ENCODE assay signal across 8 mouse cellular contexts in the genomic region with DNA sequence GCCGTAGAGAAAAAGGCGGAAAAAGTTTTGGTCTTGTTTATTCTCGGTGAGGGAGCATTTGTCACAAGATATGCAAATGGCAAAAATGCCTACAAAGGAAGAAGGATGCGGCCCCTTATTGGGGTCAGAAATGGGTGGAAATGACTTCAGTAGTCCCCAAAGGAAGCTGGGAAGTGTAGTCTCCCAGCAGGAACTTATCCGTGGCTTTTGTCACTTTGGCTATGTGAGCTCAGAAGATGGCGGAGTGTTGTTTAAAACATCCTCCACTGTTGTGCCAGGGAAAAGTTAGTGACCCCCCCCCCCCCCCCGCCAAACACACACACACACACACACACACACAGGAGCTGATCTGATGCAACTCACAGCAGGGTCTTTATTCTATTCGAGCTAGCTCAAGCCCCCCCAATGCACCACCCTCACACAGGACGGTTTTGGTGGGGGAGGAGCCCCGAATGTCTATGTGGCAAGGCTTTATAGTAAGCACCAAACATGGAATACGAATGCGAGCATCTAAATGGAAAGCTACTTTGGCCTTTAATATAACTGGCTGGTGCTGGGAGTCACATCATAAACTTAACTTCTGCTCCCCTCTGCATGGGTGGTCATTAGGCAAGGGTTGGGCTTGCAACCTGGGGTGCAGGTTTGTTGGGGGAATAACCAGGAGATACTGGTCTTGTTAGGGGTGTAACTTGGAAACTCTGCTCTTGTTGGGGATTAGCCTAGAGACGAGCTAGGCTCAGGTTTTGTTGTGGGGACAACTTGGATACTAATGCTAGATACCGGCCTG. TPM values are rescaled to one million over a fixed set of nuclear protein-coding genes. Genes with fewer than 3 reads are reported as not detected.
DNase-seq lines count a peak whose midpoint lies in the region; ATAC-seq and TF ChIP-seq lines count a peak whose summit lies in the region.

No protein-coding gene starts in this region.

- H3K27ac ChIP-seq in embryonic fibroblast, embryonic 13.5 days (ENCODE audit: insufficient read depth, low read length), result peak overlapping the region; percentile 90
- H3K27ac ChIP-seq in hindbrain, embryonic 11.5 days (ENCODE audit: low read depth, low read length), result peak overlapping the region; percentile 95
- peak overlapping the region; percentile 99 for H3K27ac ChIP-seq in lung, embryonic 16.5 days (ENCODE audit: low read length)
- H3K27ac ChIP-seq in olfactory bulb, adult 2 months (ENCODE audit: insufficient read depth, low read depth, low read length), result peak overlapping the region; percentile 97

- H3K9ac ChIP-seq in hindbrain, embryonic 11.5 days (ENCODE audit: low read depth, low read length), result peak overlapping the region; percentile 85
- H3K9ac ChIP-seq in lung, embryonic 16.5 days (ENCODE audit: low read length), result peak overlapping the region; percentile 66

- H3K4me3 ChIP-seq in embryonic fibroblast, embryonic 13.5 days (ENCODE audit: insufficient read depth, low read length), result peak overlapping the region; percentile 44
- peak overlapping the region; percentile 55 for H3K4me3 ChIP-seq in hindbrain, embryonic 11.5 days (ENCODE audit: low read depth, low read length)
- peak overlapping the region; percentile 58 for H3K4me3 ChIP-seq in lung, embryonic 16.5 days (ENCODE audit: low read length)
- H3K4me3 ChIP-seq in olfactory bulb, adult 2 months (ENCODE audit: insufficient read depth, low read depth, low read length), result peak overlapping the region; percentile 74

- TF ChIP-seq CTCF in embryonic fibroblast, embryonic 13.5 days (IDR thresholded peaks at IDR 0.05; ENCODE audit: borderline replicate concordance, insufficient read depth, low read length), result no peak
- no peak for TF ChIP-seq CTCF in olfactory bulb, adult 2 months (IDR thresholded peaks at IDR 0.05; ENCODE audit: insufficient read depth, low read depth, low read length)

- H3K27me3 ChIP-seq in hindbrain, embryonic 11.5 days (ENCODE audit: control insufficient read depth, insufficient read depth, low read length), result no peaks in the 10 kb centered on the region
- H3K27me3 ChIP-seq in lung, embryonic 16.5 days (ENCODE audit: control insufficient read depth, insufficient read depth, low read depth, low read length), result no peaks in the 10 kb centered on the region

- no peak; the same call in 1 of the 2 replicates for TF ChIP-seq POLR2A in embryonic fibroblast, embryonic 13.5 days (IDR thresholded peaks at IDR 0.05; ENCODE audit: low read depth, low read length)
- TF ChIP-seq POLR2A in olfactory bulb, adult 2 months (IDR thresholded peaks at IDR 0.05; ENCODE audit: insufficient read depth, low read depth, low read length), result no peak

- peak overlapping the region; percentile 75 for H3K4me2 ChIP-seq in hindbrain, embryonic 11.5 days (replicated peaks; ENCODE audit: low read depth, low read length)
- H3K4me2 ChIP-seq in lung, embryonic 16.5 days (ENCODE audit: low read depth, low read length), result peak overlapping the region; percentile 70

- peak; percentile 83 for DNase-seq in adipocyte (ENCODE audit: low spot score)
- DNase-seq in hindbrain, embryonic 11.5 days (ENCODE audit: low spot score), result peak; percentile 78
- peak; percentile 88 for DNase-seq in layer of hippocampus, adult 9-11 months
- DNase-seq in urinary bladder, adult 2 months (ENCODE audit: low spot score), result no peak

- H3K36me3 ChIP-seq in hindbrain, embryonic 11.5 days (ENCODE audit: control insufficient read depth, insufficient read depth, low read length), result peaks cover 2% of the 10 kb centered on the region; the same call in 1 of the 2 replicates
- no peaks in the 10 kb centered on the region for H3K36me3 ChIP-seq in lung, embryonic 16.5 days (ENCODE audit: control insufficient read depth, insufficient read depth, low read length)

- no peaks in the 10 kb centered on the region for H3K9me3 ChIP-seq in hindbrain, embryonic 11.5 days (ENCODE audit: control insufficient read depth, low read length)
- no peaks in the 10 kb centered on the region for H3K9me3 ChIP-seq in lung, embryonic 16.5 days (ENCODE audit: control insufficient read depth, low read length)

- H3K4me1 ChIP-seq in embryonic fibroblast, embryonic 13.5 days (ENCODE audit: control insufficient read depth, insufficient read depth, low read length), result no peaks in the 10 kb centered on the region
- peaks cover 3% of the 10 kb centered on the region; the same call in 1 of the 2 replicates for H3K4me1 ChIP-seq in hindbrain, embryonic 11.5 days (replicated peaks; ENCODE audit: control insufficient read depth, insufficient read depth, low read length)
- H3K4me1 ChIP-seq in lung, embryonic 16.5 days (replicated peaks; ENCODE audit: control insufficient read depth, insufficient read depth, low read length), result peaks cover 5% of the 10 kb centered on the region; the same call in 1 of the 2 replicates
- H3K4me1 ChIP-seq in olfactory bulb, adult 2 months (ENCODE audit: control insufficient read depth, insufficient read depth, low read length), result no peaks in the 10 kb centered on the region; the same call in 1 of the 2 replicates

- ATAC-seq in CD4-positive, CD25-positive, alpha-beta regulatory T cell, adult 4 months, result peak; percentile 16
- peak; percentile 86 for ATAC-seq in hindbrain, embryonic 11.5 days (ENCODE audit: low FRiP score)
- ATAC-seq in lung, embryonic 16.5 days (ENCODE audit: low read depth), result peak; percentile 84

- 36% methylated on average over 13 of the region's 14 CpGs for WGBS in hindbrain, embryonic 11.5 days
- 30% methylated on average over 13 of the region's 14 CpGs for WGBS in lung, embryonic 16.5 days
- 16% methylated on average over 14 of the region's 14 CpGs for WGBS in olfactory bulb, adult 2 months

RNA-seq across cellular contexts. Expression of gene Lrrc61, which starts 0.7 kb away (rescaled TPM):
- 10 to 100 TPM; 33.3 to 54.7 TPM for polyA plus RNA-seq in CD4-positive, CD25-positive, alpha-beta regulatory T cell, adult 4 months (2017; shearing (Covaris generic))
- 5.5 and 9.2 TPM in 2 replicates for polyA plus RNA-seq in embryonic fibroblast, embryonic 13.5 days (2011; ENCODE audit: insufficient read length, low read depth, missing spikeins)
- 13.9 and 17.2 TPM in 2 replicates for polyA plus RNA-seq in hindbrain, embryonic 11.5 days (2014; fragmentation: Nextera tagmentation; extraction: Ambion mirVana)
- polyA plus RNA-seq in lung, embryonic 16.5 days (2015; fragmentation: Nextera tagmentation; extraction: Ambion mirVana), result 5.8 and 8.8 TPM in 2 replicates
- polyA plus RNA-seq in olfactory bulb, adult 2 months (2012; ENCODE audit: insufficient read depth, insufficient read length, low replicate concordance, missing spikeins), result not detected in 2 replicates
- polyA plus RNA-seq in urinary bladder, adult 2 months (2012; rRNA removed), result 12.3 and 13.4 TPM in 2 replicates

RNA-seq across cellular contexts. Expression of gene Rarres2, which starts 17.3 kb away (rescaled TPM):
- under 1 TPM in 1 of 2 experiments, not detected in 1; 0.55 TPM for polyA plus RNA-seq in CD4-positive, CD25-positive, alpha-beta regulatory T cell, adult 4 months (2017; shearing (Covaris generic))
- 2.1 and 2.3 TPM in 2 replicates for polyA plus RNA-seq in embryonic fibroblast, embryonic 13.5 days (2011; ENCODE audit: insufficient read length, low read depth, missing spikeins)
- polyA plus RNA-seq in hindbrain, embryonic 11.5 days (2014; fragmentation: Nextera tagmentation; extraction: Ambion mirVana), result 2.0 and 2.5 TPM in 2 replicates
- polyA plus RNA-seq in lung, embryonic 16.5 days (2015; fragmentation: Nextera tagmentation; extraction: Ambion mirVana), result 101 and 114 TPM in 2 replicates
- polyA plus RNA-seq in olfactory bulb, adult 2 months (2012; ENCODE audit: insufficient read depth, insufficient read length, low replicate concordance, missing spikeins), result not detected in 2 replicates
- polyA plus RNA-seq in urinary bladder, adult 2 months (2012; rRNA removed), result 374 and 453 TPM in 2 replicates

RNA-seq across cellular contexts. Expression of gene Atp6v0e2, which starts 17.9 kb away (rescaled TPM):
- polyA plus RNA-seq in CD4-positive, CD25-positive, alpha-beta regulatory T cell, adult 4 months (2017; shearing (Covaris generic)), result not detected
- polyA plus RNA-seq in embryonic fibroblast, embryonic 13.5 days (2011; ENCODE audit: insufficient read length, low read depth, missing spikeins), result 13.9 and 18.2 TPM in 2 replicates
- polyA plus RNA-seq in hindbrain, embryonic 11.5 days (2014; fragmentation: Nextera tagmentation; extraction: Ambion mirVana), result 55.1 and 59.0 TPM in 2 replicates
- polyA plus RNA-seq in lung, embryonic 16.5 days (2015; fragmentation: Nextera tagmentation; extraction: Ambion mirVana), result 9.7 and 11.8 TPM in 2 replicates
- 480 TPM in 1 of 2 replicates, not detected in the other for polyA plus RNA-seq in olfactory bulb, adult 2 months (2012; ENCODE audit: insufficient read depth, insufficient read length, low replicate concordance, missing spikeins)
- polyA plus RNA-seq in urinary bladder, adult 2 months (2012; rRNA removed), result 50.0 and 56.9 TPM in 2 replicates

RNA-seq across cellular contexts. Expression of gene Gm45021, which starts 34.1 kb away (rescaled TPM):
- polyA plus RNA-seq in CD4-positive, CD25-positive, alpha-beta regulatory T cell, adult 4 months (2017; shearing (Covaris generic)), result not detected
- polyA plus RNA-seq in embryonic fibroblast, embryonic 13.5 days (2011; ENCODE audit: insufficient read length, low read depth, missing spikeins), result not detected in 2 replicates
- not detected in 2 replicates for polyA plus RNA-seq in hindbrain, embryonic 11.5 days (2014; fragmentation: Nextera tagmentation; extraction: Ambion mirVana)
- not detected in 2 replicates for polyA plus RNA-seq in lung, embryonic 16.5 days (2015; fragmentation: Nextera tagmentation; extraction: Ambion mirVana)
- polyA plus RNA-seq in olfactory bulb, adult 2 months (2012; ENCODE audit: insufficient read depth, insufficient read length, low replicate concordance, missing spikeins), result not detected in 2 replicates
- 0.47 and 0.56 TPM in 2 replicates for polyA plus RNA-seq in urinary bladder, adult 2 months (2012; rRNA removed)

RNA-seq across cellular contexts. Expression of gene Repin1, which starts 38.4 kb away (rescaled TPM):
- 1 to 10 TPM in 1 of 2 experiments, under 1 TPM in 1; 1.00 to 1.9 TPM for polyA plus RNA-seq in CD4-positive, CD25-positive, alpha-beta regulatory T cell, adult 4 months (2017; shearing (Covaris generic))
- polyA plus RNA-seq in embryonic fibroblast, embryonic 13.5 days (2011; ENCODE audit: insufficient read length, low read depth, missing spikeins), result 16.3 and 19.0 TPM in 2 replicates
- 35.3 and 37.8 TPM in 2 replicates for polyA plus RNA-seq in hindbrain, embryonic 11.5 days (2014; fragmentation: Nextera tagmentation; extraction: Ambion mirVana)
- polyA plus RNA-seq in lung, embryonic 16.5 days (2015; fragmentation: Nextera tagmentation; extraction: Ambion mirVana), result 30.5 and 32.3 TPM in 2 replicates
- polyA plus RNA-seq in olfactory bulb, adult 2 months (2012; ENCODE audit: insufficient read depth, insufficient read length, low replicate concordance, missing spikeins), result not detected in 2 replicates
- polyA plus RNA-seq in urinary bladder, adult 2 months (2012; rRNA removed), result 45.0 and 45.4 TPM in 2 replicates

Comparison
In these comparisons a context has a peak if more than half of its experiments do, and no peak if none do; other contexts are left out.
1. ATAC-seq: peak in every context shown above with its lines; median percentile 86 in hindbrain, embryonic 11.5 days; 84 in lung, embryonic 16.5 days; 16 in CD4-positive, CD25-positive, alpha-beta regulatory T cell, adult 4 months.
2. RNA of gene Rarres2, which starts 17.3 kb away (polyA plus RNA-seq): 374 to 453 TPM in urinary bladder, adult 2 months and 101 to 114 TPM in lung, embryonic 16.5 days; 2.0 to 2.5 TPM in hindbrain, embryonic 11.5 days, 2.1 to 2.3 TPM in embryonic fibroblast, embryonic 13.5 days, 0.55 TPM in CD4-positive, CD25-positive, alpha-beta regulatory T cell, adult 4 months and not detected in olfactory bulb, adult 2 months; every median in the first group is over 10 times any median in the second.
3. Peak in every context shown above with its lines, with median percentiles within 50 percentile points of each other: H3K27ac ChIP-seq and H3K4me3 ChIP-seq.